In genomic region chr8:126090772-126091171, GRCm38 (mm10) we compare ENCODE assay signal across 25 mouse cellular contexts.
"Had no signal": no experiment of that assay in that cellular context is flagged by ENCODE, and none has a peak within 500 bp of the region (broad histone marks: within the 10 kb centered on the region; RNA-seq: fewer than 3 reads in every experiment).

No protein-coding gene starts in this region.

- H3K36me3 ChIP-seq: heart, embryonic 12.5 days; hindbrain, embryonic 10.5 days; hindbrain, embryonic 12.5 days; limb, embryonic 10.5 days; limb, embryonic 12.5 days; liver, embryonic 13.5 days; liver, embryonic 15.5 days had no signal

- H3K4me3 ChIP-seq: gastrocnemius, adult 2 months; heart, adult 2 months; heart, embryonic 12.5 days; hindbrain, embryonic 10.5 days; hindbrain, embryonic 12.5 days; layer of hippocampus, adult 2 months; left cerebral cortex, adult 2 months; limb, embryonic 10.5 days; limb, embryonic 12.5 days; liver, embryonic 13.5 days; liver, embryonic 15.5 days had no signal

- ATAC-seq: hindbrain, embryonic 16.5 days; inflammation-experienced regulatory T-cells, adult 6 months had no signal

- H3K27me3 ChIP-seq: heart, embryonic 12.5 days; limb, embryonic 12.5 days; liver, embryonic 13.5 days; liver, embryonic 15.5 days had no signal

- H3K4me2 ChIP-seq: heart, embryonic 12.5 days; hindbrain, embryonic 12.5 days; hindbrain, embryonic 14.5 days; limb, embryonic 12.5 days; liver, embryonic 11.5 days; liver, embryonic 13.5 days; liver, embryonic 15.5 days had no signal

- H3K27ac ChIP-seq: gastrocnemius, adult 2 months; heart, adult 2 months; hindbrain, embryonic 10.5 days; hindbrain, embryonic 12.5 days; hindbrain, embryonic 14.5 days; layer of hippocampus, adult 2 months; left cerebral cortex, adult 2 months; limb, embryonic 10.5 days; limb, embryonic 12.5 days; liver, embryonic 13.5 days; liver, embryonic 15.5 days had no signal

- H3K9me3 ChIP-seq: limb, embryonic 10.5 days had no signal

- DNase-seq: gastrocnemius, adult 2 months; gastrocnemius, postnatal 10 days; gastrocnemius, postnatal 25 days; heart, adult 2 months; heart, postnatal 10 days; heart, postnatal 4 days; kidney, adult 11 months; kidney, adult 2 months; kidney, adult 9 months; kidney, postnatal 10 days; kidney, postnatal 4 days; liver; liver, embryonic 13.5 days had no signal

- H3K9ac ChIP-seq: heart, embryonic 12.5 days; hindbrain, embryonic 12.5 days; hindbrain, embryonic 14.5 days; limb, embryonic 12.5 days; liver, embryonic 13.5 days; liver, embryonic 15.5 days had no signal

- H3K4me1 ChIP-seq: heart, embryonic 12.5 days; hindbrain, embryonic 10.5 days; hindbrain, embryonic 12.5 days; limb, embryonic 10.5 days; limb, embryonic 12.5 days; liver, embryonic 13.5 days; liver, embryonic 15.5 days had no signal
